Mouse (Mus musculus) heart, adult 10 weeks (tissue): ENCODE results near the gene Trhr2. TPM values are rescaled to one million over a fixed set of nuclear protein-coding genes. Genes with fewer than 3 reads are reported as not detected.

Experiments used
- polyA plus RNA-seq: library from polyadenylated mRNA; stranded (reverse); fragments of 350-450 nt; fragmentation: Illumina TruSeq; extraction: RNeasy Lipid Tissue Mini Kit (QIAGEN cat#74804); gene quantifications from one replicate; pipeline ENCODE4 v1.2.3, GENCODE M21; 2014; ENCODE audit warnings: low read depth, low replicate concordance

Gene Trhr2
- polyA plus RNA-seq: not detected

GRCm38 (mm10) chr8:122360696-122361416, at the start of gene Trhr2:
Gene Trhr2, minus strand, starts transcription at chr8:122360746.

GRCm38 (mm10) chr8:122376365-122377231, 16.1 kb upstream of the Trhr2 start, which contains the start of gene Zc3h18:
Gene Zc3h18, plus strand, starts transcription at chr8:122376609.

Other genes starting within 250 kb of the Trhr2 start
- gene Zfpm1, start 78.6 kb downstream of the Trhr2 start, polyA plus RNA-seq: 11.5 TPM
- gene Zc3h18, start 15.9 kb upstream of the Trhr2 start, polyA plus RNA-seq: 20.0 TPM
- not detected for gene Il17c, start 61.3 kb upstream of the Trhr2 start, polyA plus RNA-seq
- 57.1 TPM for gene Cyba, start 72.2 kb upstream of the Trhr2 start, polyA plus RNA-seq
- 5.9 TPM for gene Mvd, start 82.7 kb upstream of the Trhr2 start, polyA plus RNA-seq
- gene Snai3, start 100.0 kb upstream of the Trhr2 start, polyA plus RNA-seq: 4.3 TPM
- gene Rnf166, start 115.3 kb upstream of the Trhr2 start, polyA plus RNA-seq: 35.8 TPM
- 12.8 TPM for gene Ctu2, start 115.4 kb upstream of the Trhr2 start, polyA plus RNA-seq
- 20.7 TPM for gene Piezo1, start 190.6 kb upstream of the Trhr2 start, polyA plus RNA-seq
- gene Cdt1, start 207.3 kb upstream of the Trhr2 start, polyA plus RNA-seq: 1.6 TPM
- gene Aprt, start 216.2 kb upstream of the Trhr2 start, polyA plus RNA-seq: 35.1 TPM